Mouse (Mus musculus): Measurements from ENCODE around the gene Gm16253.

- no peak for TF ChIP-seq CTCF (IDR thresholded peaks at IDR 0.05; ENCODE audit: control insufficient read depth, insufficient read depth, low read length)
- no peak for TF ChIP-seq POLR2A (IDR thresholded peaks at IDR 0.05; ENCODE audit: borderline replicate concordance, control insufficient read depth, low read depth, low read length)
Measured at GRCm38 (mm10) chr3:96540740-96541139, 36.0 kb upstream of the Gm16253 start.

Measured in bone marrow, adult 2 months (tissue).